Mouse (Mus musculus) yolk sac, embryonic 10.5 days (tissue): ENCODE data around the gene Kmt2d.
"Not testable (repeated sequence)": the region's sequence is repeated elsewhere in the genome, so short reads cannot be mapped to it uniquely, and the experiment has no call there.

Source experiments
- DNase-seq: peaks from one replicate; pipeline ENCODE4 v3.0.0-alpha.2; 2017; ENCODE audit warnings: low spot score

Gene Kmt2d

DNA sequence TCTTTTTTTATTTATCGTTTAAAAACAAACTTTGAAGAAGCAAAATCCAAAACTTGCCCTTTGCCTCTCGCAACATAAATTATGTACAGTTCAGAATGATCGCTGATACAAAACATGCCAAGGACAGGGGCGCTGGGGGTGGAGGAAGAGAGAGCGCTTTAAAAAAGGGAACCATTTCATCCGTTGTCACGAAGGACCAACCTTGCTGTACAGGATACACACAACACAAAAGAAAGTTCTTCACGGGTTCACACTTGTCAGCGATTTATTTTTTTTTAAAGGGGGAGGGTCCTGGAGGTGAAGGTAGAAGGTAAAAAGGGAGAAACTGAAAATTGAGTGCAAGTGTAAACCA, 39.3 kb downstream of the Kmt2d start:
- DNase-seq, result no peak

DNA sequence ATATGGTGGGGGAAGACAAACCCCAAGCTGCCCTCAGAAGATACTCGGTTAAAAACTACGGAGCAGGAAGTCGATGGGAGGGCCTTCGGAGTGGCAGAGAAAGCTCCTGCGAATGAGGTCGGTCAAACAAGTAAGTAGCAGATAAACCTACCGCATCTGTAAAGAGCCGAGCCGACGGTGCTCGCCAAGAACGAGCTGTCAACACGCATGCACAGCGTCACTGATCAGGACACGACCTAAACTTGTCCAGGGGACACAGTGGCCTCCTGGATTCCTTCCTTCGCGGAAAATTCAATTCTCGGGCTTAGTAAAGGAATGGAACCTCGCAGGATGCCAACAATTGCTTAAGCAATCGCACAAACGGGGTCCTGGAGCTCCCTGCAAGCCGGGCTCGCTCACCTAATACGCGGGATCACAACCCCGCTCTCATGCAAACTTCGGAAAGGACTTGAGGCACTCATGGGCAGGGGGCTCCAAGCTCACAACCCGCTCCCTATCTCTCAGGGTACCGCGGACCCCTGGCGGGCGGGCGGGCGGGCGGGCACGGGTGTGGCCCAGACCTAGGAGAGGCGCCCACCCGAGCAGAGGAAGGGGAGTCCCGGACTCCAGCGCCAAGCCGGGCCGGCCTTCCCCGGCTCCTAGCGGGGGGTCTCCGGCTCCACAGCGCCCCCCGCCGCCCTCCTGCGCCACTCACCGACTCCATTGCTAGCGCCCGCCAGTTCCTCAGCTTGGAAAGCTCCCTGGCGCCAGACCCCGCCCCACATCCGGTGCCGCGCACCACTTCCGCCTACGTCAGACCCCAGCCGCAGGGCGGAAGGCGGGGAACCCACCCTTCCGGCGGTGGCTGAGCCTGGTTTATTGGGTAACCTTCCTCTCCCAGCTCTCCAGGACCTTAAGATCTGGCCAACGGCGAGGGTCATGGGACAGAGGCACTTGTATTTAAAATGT, 40.0 kb downstream of the Kmt2d start, which contains the start of gene Prkag1:
Prkag1 (minus strand) TSS at position 786 of the 948 bp plus-strand sequence.
- DNase-seq, result peak; percentile 96

DNA sequence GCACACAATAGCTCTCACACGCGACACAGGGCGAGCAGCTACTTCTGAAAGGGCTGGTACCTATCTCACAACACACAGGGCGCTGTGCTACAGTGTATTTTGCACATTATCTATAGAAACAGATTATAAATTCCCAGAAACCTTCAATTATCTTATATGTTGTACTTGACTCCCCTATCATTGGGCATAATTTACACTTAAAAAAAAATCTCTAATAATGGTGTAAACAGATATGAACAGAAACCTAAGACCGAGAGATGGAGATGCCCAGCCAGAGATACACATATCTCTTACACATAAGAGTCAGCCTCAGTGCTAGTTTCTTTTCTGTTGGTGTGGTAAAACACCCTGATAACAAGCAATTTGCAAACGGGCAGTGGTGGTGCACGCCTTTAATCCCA, 43.4 kb downstream of the Kmt2d start:
- DNase-seq, result no peak

DNA sequence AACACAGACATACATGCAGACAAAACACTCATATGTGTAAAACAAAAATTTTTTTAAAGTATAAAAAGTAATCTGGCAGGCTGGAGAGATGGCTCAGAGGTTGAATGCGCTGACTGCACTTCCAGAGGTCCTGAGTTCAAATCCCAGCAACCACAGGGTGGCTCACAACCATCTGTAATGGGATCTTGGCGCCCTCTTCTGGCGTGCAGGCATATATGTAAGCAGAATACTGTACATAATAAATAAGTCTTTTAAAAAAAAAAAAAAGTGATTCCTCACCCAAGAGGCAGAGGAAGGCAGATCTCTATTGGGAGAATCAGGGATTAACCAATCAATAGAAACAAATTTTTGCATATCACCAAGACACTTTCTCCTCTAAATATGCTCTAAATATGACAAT, 47.6 kb downstream of the Kmt2d start:
- DNase-seq, result no peak

DNA sequence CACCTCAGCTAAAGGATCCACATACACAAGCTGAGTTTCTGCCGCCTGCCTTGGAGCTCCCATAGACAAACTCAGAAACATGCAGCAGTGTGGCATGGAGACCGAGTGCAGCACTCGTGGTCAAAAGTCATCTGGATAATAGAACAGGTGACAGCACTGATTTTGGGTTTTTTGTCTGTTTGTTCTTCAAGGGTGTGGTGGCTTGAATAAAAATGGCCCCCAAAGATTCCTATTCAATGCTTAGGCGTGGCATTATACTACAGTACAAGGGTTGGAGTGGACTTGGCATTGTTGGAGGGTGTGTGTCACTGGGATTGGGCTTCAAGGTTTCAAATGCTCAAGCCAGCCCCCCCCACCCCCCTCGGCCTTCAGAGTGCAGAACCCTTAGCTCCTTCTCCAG, 48.9 kb downstream of the Kmt2d start:
- no peak for DNase-seq

DNA sequence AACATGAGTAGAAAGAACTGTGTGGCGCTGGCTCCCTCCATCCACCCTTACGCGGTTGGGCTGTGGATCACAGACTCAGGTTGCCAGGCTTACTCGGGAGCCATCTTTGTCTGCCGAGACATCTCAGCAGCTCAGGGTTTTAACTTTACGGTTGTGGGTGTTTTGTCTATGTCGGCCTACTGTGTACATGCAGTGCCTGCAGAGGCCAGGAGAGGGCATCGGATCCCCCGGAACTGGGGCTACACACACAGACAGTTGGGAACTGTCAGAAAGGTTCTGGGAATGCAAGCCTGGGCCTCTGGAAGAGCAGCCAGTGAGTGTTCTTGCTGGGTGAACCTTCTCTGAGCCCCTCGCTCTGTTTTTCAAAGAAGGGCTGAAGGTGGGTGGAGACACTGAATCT, 49.6 kb downstream of the Kmt2d start:
- DNase-seq, result no peak

DNA sequence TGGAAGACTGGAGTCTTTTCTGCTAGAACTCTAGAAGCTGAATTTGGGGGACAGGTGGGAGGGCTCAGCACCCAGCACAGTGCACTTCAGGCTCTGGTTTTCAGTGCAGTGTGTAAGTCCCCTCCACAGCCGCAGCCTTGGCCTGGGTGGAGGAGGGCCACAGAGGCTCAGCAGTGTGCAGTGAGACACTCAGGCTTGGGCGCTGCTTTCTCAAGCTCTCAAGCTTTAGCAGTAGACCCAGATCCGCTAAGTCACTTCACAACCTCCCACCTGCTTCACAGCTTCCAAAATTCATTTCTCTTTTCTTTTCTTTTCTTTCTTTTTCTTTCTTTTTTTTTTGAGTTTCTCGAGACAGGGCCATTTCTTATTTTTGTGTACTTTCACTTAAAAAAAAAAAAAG, 50.1 kb downstream of the Kmt2d start:
- no peak for DNase-seq

DNA sequence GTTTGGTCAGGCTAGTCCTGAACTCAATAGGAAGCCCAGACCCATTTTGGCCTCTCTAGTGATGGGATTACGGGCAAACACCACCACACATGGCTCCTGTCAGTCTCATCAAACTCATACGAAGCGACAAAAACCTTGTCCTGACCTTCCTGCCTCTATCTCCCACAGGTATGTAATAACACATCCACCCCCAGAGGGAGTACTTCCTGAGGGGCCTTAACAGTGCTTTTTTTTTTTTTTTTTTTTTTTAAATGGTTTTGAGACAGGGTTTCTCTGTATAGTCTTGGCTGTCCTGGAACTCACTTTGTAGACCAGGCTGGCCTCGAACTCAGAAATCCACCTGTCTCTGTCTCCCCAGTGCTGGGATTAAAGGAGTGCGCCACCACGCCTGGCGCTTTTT, 52.8 kb downstream of the Kmt2d start:
- no peak for DNase-seq

DNA sequence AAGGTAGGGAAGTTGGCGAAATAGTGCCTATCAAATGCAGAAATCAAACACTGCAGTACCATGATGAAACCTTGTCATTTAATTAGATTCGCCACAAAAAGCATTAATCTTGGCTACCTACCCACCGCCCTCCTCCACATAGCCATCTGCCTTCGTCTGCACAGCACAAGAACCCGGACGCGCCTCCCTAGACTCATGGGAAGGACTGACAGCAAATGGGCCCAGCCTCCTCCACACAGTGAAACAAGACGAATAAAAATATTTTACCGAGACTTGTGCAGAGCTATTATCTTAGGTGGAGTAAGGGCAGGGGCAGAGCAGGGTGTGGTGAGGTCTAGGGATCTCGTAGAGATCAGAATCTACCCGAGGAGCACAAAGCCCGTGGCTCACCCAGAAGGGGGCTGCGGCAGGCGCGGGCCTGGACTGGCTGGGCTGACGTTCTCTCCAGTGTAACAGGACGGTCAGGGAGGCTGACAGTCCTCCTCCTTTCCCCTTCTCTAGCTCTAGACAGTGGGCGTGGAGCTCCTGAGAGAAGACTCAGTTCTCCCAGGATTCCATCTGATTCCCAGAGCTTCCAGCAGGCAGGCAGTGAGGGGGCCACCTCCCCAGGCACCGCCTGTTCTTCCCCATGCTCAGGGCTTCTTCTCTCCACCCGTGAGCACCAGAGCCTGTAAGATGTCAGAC, 58.1 kb downstream of the Kmt2d start:
- DNase-seq, result no peak

DNA sequence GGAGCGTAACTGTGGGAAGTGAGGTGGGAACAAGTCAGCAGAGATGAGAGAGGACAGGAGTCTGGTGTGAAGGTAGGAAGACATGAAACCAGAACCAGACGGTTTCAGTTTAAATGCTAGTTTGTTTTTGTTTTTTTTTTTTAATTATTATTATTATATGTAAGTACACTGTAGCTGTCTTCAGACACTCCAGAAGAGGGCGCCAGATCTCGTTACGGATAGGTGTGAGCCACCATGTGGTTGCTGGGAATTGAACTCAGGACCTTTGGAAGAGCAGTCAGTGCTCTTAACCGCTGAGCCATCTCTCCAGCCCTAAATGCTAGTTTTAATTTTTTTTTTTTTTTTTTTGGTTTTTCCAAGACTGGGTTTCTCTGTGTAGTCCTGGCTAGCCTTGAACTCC, 60.8 kb downstream of the Kmt2d start:
- not testable (repeated sequence) for DNase-seq

DNA sequence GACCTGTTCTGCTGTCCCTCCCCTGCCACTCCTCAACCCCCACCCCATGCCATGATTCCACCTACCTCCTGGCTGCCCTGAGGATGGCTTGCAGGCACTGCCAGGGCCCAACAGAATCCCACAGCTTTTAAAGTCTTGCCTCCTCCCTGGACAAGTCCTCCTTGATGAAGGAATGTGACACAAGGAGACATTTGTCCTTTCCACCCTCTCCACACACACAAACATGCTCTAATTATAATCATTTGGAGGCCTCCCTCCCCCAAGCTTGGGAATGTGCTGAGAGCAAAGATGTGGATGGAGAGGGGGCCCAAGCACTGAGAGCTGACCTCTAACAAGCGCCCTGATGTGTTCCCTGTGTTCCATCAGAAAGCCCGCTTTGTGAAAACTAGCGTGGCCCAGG, 61.6 kb downstream of the Kmt2d start, which contains the start of gene Ddn:
Ddn (minus strand) TSS at position 101 of the 400 bp plus-strand sequence.
- DNase-seq, result no peak

DNA sequence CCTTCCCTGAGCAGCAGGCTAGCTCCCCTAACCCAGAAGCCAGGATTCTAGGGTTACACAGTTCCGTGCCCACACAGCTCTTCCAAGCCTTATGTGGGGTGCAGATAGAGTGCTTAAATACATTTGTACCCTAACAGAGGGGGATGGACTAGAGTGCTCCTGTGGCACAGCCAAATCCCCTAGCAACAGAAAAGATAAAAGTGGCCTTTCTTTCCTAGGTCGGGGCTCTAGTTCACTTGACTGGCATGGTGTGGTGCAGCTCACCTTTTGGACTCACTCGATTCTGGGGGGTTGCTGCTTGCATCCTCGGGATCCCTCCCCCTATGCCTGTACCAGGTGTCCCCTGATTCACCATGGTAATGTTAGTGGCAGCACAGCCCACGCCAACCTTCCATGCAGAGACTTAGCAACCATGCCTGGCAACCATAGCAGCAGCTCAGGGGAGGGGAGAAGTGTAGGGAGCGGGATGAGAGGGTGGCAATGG, 62.3 kb downstream of the Kmt2d start:
- DNase-seq, result no peak

DNA sequence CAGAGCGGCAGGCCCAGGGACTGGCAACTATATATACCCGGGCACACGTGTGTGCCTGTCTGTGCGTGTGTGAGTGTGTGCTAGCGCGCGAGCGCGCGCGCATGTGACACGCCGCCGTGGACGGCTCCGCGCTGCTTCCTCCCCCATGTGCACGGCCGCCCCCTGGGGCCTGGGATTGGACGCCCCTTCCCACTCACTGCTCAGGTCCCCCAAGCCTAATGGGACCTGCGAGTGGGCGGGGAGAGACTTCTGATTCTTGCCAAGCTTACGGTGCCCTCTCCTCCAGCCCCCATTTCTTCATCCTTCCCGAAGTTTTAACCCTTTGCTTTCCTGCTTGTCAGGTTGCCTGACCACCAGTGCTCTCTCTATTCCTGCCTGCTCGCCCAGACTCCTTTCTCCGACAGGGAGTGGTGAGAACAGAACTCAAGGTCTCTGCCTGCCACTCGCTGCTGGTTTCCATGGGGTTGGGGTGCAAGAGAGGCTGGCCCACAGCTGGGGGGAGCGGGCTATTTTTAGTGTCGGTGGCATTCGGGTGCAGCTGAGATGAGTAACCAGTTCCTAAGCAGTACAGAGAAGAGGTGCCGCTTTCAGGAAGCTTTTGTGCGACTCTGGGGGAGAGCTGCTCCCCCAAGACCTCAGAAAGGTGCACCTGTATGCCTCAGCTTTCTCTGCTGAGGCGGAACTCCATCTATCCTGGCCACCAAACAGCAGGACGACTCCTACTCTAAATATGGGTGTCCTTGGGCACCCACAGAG, 62.9 kb downstream of the Kmt2d start:
- no peak for DNase-seq

DNA sequence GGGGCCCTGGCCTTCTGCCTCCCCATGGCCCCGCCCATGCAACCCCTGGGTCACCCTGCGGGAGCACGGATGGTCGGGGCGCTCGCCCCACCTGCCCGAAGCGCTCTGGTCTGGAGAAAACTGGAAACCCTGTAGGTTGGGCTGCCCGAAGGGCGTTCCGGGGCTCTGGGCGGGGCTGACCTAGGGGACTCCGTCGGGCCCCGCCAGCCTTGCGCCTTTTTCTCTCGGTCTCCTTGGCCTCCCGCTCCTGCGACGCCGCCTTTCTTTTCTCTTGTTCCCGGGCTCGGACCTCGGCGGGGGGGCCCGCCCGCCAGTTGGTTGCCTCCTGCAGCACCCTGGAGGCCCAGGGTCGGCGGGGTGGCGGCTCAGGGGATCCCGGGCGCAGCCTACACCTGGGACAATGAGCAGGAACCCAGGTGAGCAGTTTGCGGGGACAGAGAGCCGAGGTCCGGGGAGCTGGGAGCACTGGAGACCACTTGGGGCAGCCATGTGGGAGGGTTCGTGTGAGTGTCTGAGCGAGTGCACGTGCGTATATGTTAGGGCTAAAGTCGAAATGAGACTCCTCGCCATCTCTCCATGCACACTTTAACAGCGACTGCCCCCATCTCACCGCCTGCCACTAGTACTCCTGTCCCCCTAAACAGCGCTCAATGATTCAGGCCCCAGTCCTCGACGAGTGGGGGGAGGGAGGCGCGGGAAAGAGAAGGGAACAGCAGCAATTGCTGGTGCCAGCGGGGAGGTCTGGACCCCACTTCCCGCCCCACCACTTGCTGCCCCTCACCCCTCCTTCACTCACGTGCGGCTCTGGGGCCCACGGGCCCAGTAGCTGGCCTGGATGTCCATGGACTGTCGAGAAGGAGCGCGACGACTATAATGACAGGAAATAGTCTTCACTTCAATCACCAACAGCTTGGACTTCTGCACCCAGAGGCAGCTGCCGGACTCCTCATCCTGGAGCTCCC, 63.9 kb downstream of the Kmt2d start:
- peak; percentile 33 for DNase-seq

DNA sequence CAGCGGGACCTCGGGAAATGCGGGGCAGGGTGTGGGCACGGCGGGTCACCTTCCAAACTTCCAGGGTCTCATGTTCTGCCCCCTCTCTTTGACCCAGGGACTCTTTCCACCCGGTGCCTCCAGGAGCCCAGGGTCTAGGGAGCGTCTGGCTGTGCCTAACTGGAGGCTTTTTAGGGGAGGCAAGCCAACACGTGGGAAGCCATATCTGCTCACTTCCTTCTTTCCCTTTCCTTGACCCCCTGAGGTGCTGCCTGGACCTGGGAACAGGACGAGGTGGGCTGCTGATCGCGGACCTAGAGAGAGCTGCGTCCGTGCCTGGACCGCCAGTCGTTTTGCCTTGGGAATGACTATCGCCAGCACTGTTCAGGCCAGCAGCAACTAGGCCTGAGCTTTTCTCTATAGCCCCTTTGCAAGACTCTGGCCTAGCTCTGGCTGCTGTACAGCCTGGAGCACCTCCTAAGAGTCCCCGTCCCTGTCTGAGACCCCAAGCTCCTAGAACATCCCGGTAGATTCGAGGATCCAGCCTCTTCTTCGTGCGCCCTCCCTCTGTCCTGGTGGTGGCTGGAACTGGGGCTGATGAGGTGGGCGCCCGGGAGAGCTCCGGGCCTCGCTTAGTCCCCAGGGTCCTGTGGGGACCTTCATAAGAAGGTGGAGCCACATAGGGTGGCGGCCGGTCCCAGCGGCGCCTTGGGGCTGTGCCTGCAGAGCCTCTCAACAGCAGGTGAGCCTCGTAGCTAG, 64.8 kb downstream of the Kmt2d start:
- DNase-seq, result no peak

DNA sequence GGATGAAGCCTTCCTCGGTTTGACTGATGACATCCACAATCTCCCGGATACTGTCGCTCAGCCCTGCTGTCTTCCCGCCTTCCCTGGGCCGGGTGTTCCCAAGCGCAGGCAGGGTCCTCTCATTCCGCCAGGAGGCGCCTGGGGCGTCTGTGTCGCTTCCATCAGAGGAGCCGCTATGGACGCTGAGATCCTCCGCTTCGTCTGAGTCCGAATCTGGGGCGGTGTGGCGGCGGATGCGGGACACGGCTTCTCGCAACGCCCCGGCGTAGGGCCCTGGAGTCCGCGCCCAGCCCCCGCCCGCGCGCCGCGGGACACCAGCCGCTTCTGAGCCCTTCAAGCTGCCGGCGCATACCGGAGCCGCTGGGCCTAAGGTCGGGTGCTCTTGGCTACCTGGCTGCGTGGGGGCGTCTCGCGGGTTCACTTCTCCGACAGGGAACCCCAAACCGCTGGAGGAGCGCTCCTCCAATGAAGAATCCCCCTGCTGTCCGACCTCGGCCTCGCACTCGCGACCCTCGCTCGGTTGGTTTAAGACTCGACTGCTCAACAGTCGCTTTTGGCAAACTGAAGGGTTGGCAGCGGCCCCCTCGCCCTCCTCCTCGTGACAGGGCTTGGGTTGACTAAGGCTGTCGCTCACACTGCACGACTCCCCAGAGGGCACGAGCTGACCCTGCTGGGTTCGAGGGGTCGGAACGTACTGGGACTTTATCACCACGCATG, 65.5 kb downstream of the Kmt2d start:
- DNase-seq, result peak; percentile 48

DNA sequence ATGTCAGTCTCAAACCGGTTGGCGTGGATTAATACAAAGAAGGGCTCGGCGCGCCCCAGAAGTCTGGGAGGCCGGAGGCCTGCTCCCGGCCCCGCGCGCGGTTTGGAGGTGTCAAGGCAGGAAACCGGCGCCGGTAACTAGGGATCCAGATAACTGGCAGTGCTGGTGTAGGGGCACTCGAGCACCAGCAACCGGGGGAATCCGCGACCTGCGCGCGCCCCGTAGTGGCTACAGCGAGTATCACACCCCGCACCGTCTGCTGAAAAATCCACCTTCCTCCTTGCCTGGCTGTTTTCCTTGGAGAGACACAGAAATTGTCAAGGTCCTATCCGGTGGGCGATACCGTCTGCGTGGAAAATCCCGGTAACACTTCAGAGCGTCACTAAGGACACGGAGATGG, 67.0 kb downstream of the Kmt2d start:
- DNase-seq, result peak; percentile 73

DNA sequence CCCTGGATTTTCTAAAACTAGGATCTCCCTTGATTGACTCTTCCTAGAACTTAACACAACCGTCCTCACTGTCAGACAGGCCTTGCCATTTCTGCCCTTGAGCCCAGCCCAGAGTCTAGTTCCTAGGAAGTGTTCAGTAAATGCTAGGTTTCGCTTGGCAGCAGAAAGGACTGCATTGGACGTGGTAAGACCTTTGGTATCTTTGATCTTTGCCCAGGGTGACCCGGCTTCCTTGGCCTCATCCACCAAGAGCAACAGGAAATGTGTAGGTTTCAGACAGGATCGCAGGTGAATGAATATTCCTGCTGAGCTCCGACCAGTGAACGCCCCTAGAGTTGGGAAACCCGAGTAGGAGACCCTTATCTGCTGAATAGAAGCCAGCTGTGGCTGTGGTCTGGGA, 68.1 kb downstream of the Kmt2d start:
- no peak for DNase-seq

DNA sequence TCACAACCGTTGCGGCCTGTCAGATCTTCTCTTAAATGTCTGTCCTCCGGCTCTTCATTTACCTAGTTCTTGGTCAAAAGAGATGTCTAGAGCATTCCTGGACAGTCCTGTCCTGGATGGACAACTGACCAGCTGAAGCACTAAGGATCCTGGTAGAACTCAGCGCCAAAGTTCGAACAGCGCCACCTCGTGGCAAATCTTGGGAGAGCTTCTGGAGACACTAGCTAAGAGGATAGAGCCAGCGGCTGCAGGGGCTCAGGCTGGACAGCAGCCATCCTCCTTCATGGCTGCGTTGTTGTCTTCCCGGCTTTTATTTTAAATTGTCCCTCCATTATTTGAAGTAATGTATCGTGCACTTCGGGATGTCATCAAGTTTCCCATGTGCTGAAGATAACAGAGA, 71.6 kb downstream of the Kmt2d start:
- peak; percentile 72 for DNase-seq

DNA sequence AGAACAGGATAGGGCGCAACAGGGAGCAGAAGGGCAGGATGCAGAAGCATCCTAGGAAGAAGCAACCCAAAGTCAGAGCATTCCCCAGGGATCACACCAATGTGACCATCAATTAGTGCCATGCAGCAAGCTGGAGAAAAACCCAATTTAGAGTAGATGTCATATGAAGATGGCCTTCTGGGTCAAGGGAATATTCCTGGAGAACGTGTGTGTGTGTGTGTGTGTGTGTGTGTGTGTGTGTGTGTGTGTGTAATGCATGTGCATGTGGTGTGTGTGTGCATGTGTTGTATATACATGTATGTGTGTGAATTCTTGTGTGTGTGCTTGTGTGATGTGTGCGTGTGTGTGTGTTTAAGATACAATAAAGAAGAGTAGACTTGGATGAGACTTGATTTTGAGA, 72.1 kb downstream of the Kmt2d start:
- DNase-seq, result no peak
